In genomic region chr9:35400831-35401230, GRCm38 (mm10) we compare ENCODE assay signal across 11 mouse cellular contexts. TPM values are rescaled to one million over a fixed set of nuclear protein-coding genes. Genes with fewer than 3 reads are reported as not detected.
A peak's percentile ranks its signal among the peaks of the same experiment; 100 is the strongest.
DNase-seq lines count a peak whose midpoint lies in the region; ATAC-seq lines count a peak whose summit lies in the region.
"Had no signal": no experiment of that assay in that cellular context is flagged by ENCODE, and none has a peak within 500 bp of the region (broad histone marks: within the 10 kb centered on the region; RNA-seq: fewer than 3 reads in every experiment).

No protein-coding gene starts in this region.

- H3K27ac ChIP-seq in heart, embryonic 16.5 days (ENCODE audit: low read length): no peak overlapping the region
- no peak overlapping the region for H3K27ac ChIP-seq in embryonic facial prominence, embryonic 12.5 days
- H3K27ac ChIP-seq in hindbrain, embryonic 11.5 days (ENCODE audit: low read depth, low read length): no peak overlapping the region
- H3K27ac ChIP-seq in midbrain, embryonic 14.5 days (replicated peaks; ENCODE audit: low read depth, low read length): no peak overlapping the region
- H3K27ac ChIP-seq: embryonic facial prominence, embryonic 15.5 days; liver, embryonic 14.5 days had no signal

- 8% methylated on average over 9 of the region's 9 CpGs for WGBS in heart, embryonic 16.5 days
- 2% methylated on average over 9 of the region's 9 CpGs for WGBS in embryonic facial prominence, embryonic 12.5 days
- 1% methylated on average over 9 of the region's 9 CpGs for WGBS in hindbrain, embryonic 11.5 days
- WGBS in midbrain, embryonic 14.5 days: under 1% methylated on average over 9 of the region's 9 CpGs

- H3K4me1 ChIP-seq in heart, embryonic 16.5 days (ENCODE audit: control insufficient read depth, insufficient read depth, low read length): peaks cover 17% of the 10 kb centered on the region
- peaks cover 20% of the 10 kb centered on the region for H3K4me1 ChIP-seq in embryonic facial prominence, embryonic 12.5 days
- peaks cover 6% of the 10 kb centered on the region; the same call in 1 of the 2 replicates for H3K4me1 ChIP-seq in hindbrain, embryonic 11.5 days (replicated peaks; ENCODE audit: control insufficient read depth, insufficient read depth, low read length)
- H3K4me1 ChIP-seq in midbrain, embryonic 14.5 days (ENCODE audit: control insufficient read depth, insufficient read depth, low read length): peaks cover 32% of the 10 kb centered on the region

- H3K27me3 ChIP-seq in heart, embryonic 16.5 days (ENCODE audit: control insufficient read depth, insufficient read depth, low read length): no peaks in the 10 kb centered on the region; the same call in 1 of the 2 replicates
- H3K27me3 ChIP-seq in embryonic facial prominence, embryonic 12.5 days: no peaks in the 10 kb centered on the region; the same call in 1 of the 2 replicates
- peaks cover 3% of the 10 kb centered on the region; the same call in 1 of the 2 replicates for H3K27me3 ChIP-seq in hindbrain, embryonic 11.5 days (ENCODE audit: control insufficient read depth, insufficient read depth, low read length)
- peaks cover 3% of the 10 kb centered on the region; the same call in 1 of the 2 replicates for H3K27me3 ChIP-seq in midbrain, embryonic 14.5 days (ENCODE audit: control insufficient read depth, insufficient read depth, low read length)
- H3K27me3 ChIP-seq: CH12.LX; embryonic facial prominence, embryonic 15.5 days had no signal

- H3K4me3 ChIP-seq in heart, embryonic 16.5 days (ENCODE audit: low read length): no peak overlapping the region
- no peak overlapping the region for H3K4me3 ChIP-seq in embryonic facial prominence, embryonic 12.5 days
- H3K4me3 ChIP-seq in hindbrain, embryonic 11.5 days (ENCODE audit: low read depth, low read length): no peak overlapping the region
- no peak overlapping the region for H3K4me3 ChIP-seq in midbrain, embryonic 14.5 days (replicated peaks; ENCODE audit: low read depth, low read length)
- H3K4me3 ChIP-seq: embryonic facial prominence, embryonic 15.5 days had no signal

- H3K4me2 ChIP-seq in heart, embryonic 16.5 days (ENCODE audit: low read depth, low read length): peak overlapping the region; percentile 48
- H3K4me2 ChIP-seq in embryonic facial prominence, embryonic 12.5 days (replicated peaks): peak overlapping the region; percentile 14
- no peak overlapping the region for H3K4me2 ChIP-seq in hindbrain, embryonic 11.5 days (replicated peaks; ENCODE audit: low read depth, low read length)
- H3K4me2 ChIP-seq in midbrain, embryonic 14.5 days (ENCODE audit: low read length): peak overlapping the region; percentile 20
- H3K4me2 ChIP-seq: embryonic facial prominence, embryonic 15.5 days had no signal

- no peak overlapping the region for H3K9ac ChIP-seq in heart, embryonic 16.5 days (ENCODE audit: low read length)
- H3K9ac ChIP-seq in embryonic facial prominence, embryonic 12.5 days: no peak overlapping the region
- H3K9ac ChIP-seq in hindbrain, embryonic 11.5 days (ENCODE audit: low read depth, low read length): no peak overlapping the region
- no peak overlapping the region for H3K9ac ChIP-seq in midbrain, embryonic 14.5 days (replicated peaks; ENCODE audit: low read length)
- H3K9ac ChIP-seq: embryonic facial prominence, embryonic 15.5 days; liver, embryonic 14.5 days had no signal

- H3K36me3 ChIP-seq in heart, embryonic 16.5 days (ENCODE audit: control insufficient read depth, insufficient read depth): no peaks in the 10 kb centered on the region
- H3K36me3 ChIP-seq in embryonic facial prominence, embryonic 12.5 days: no peaks in the 10 kb centered on the region
- H3K36me3 ChIP-seq in hindbrain, embryonic 11.5 days (ENCODE audit: control insufficient read depth, insufficient read depth, low read length): no peaks in the 10 kb centered on the region
- no peaks in the 10 kb centered on the region for H3K36me3 ChIP-seq in midbrain, embryonic 14.5 days (ENCODE audit: control insufficient read depth, insufficient read depth, low read length)
- H3K36me3 ChIP-seq: embryonic facial prominence, embryonic 15.5 days had no signal

- no peak for DNase-seq in heart, postnatal 36 days
- DNase-seq in hindbrain, embryonic 11.5 days (ENCODE audit: low spot score): peak; percentile 33
- DNase-seq in midbrain, embryonic 14.5 days: peak; percentile 75
- no peak for DNase-seq in adrenal gland, adult (ENCODE audit: inconsistent age in 2 of 2, low spot score in 1 of 2)
- no peak for DNase-seq in gastrocnemius, postnatal 10 days
- DNase-seq: right cerebral cortex, postnatal 25 days had no signal

- intact Hi-C loops in heart, postnatal 36 days (cut with DNase I): no loop called here

- ATAC-seq in heart, embryonic 16.5 days (replicated peaks; ENCODE audit: extremely low read depth, insufficient read depth, low FRiP score): no peak
- no peak for ATAC-seq in embryonic facial prominence, embryonic 12.5 days (ENCODE audit: insufficient number of reproducible peaks, insufficient read depth, low FRiP score, low TSS enrichment)
- ATAC-seq in hindbrain, embryonic 11.5 days (ENCODE audit: low FRiP score): no peak
- peak; percentile 53 for ATAC-seq in midbrain, embryonic 14.5 days (ENCODE audit: low FRiP score, low TSS enrichment)

- no peaks in the 10 kb centered on the region for H3K9me3 ChIP-seq in heart, embryonic 16.5 days (replicated peaks; ENCODE audit: control insufficient read depth, low read length)
- no peaks in the 10 kb centered on the region for H3K9me3 ChIP-seq in embryonic facial prominence, embryonic 12.5 days
- no peaks in the 10 kb centered on the region for H3K9me3 ChIP-seq in hindbrain, embryonic 11.5 days (ENCODE audit: control insufficient read depth, low read length)
- H3K9me3 ChIP-seq in midbrain, embryonic 14.5 days (ENCODE audit: control insufficient read depth, low read length): no peaks in the 10 kb centered on the region
- H3K9me3 ChIP-seq: embryonic facial prominence, embryonic 15.5 days had no signal

RNA-seq across cellular contexts. Expression of gene Cdon, which starts 20.1 kb away (rescaled TPM):
- 5.0 and 5.8 TPM in 2 replicates for polyA plus RNA-seq in heart, embryonic 16.5 days (2015; fragmentation: Nextera tagmentation; extraction: Ambion mirVana)
- total RNA-seq in heart, postnatal 36 days (2021): 10 to 100 TPM; 13.3 to 16.2 TPM
- 18.3 and 20.8 TPM in 2 replicates for polyA plus RNA-seq in embryonic facial prominence, embryonic 12.5 days (2016; fragmentation: Nextera tagmentation; extraction: Ambion mirVana)
- polyA plus RNA-seq in hindbrain, embryonic 11.5 days (2014; fragmentation: Nextera tagmentation; extraction: Ambion mirVana): 13.4 and 21.9 TPM in 2 replicates
- 3.5 and 6.4 TPM in 2 replicates for polyA plus RNA-seq in midbrain, embryonic 14.5 days (2014; fragmentation: Nextera tagmentation; extraction: Ambion mirVana)
- 10 to 100 TPM; 29.5 to 37.8 TPM for total RNA-seq in gastrocnemius, postnatal 10 days (2021)

Comparison
In these comparisons a context has a peak if more than half of its experiments do, and no peak if none do; other contexts are left out.
1. DNase-seq: peak in hindbrain, embryonic 11.5 days (single experiment) and midbrain, embryonic 14.5 days (single experiment); none in heart, postnatal 36 days (0 of 2), adrenal gland, adult (0 of 2) and gastrocnemius, postnatal 10 days (single experiment).